Mouse (Mus musculus) intestine, embryonic 15.5 days (tissue): ENCODE results near the gene Stk38. TPM values are rescaled to one million over a fixed set of nuclear protein-coding genes. Genes with fewer than 3 reads are reported as not detected.
A peak's percentile ranks its signal among the peaks of the same experiment; 100 is the strongest.
"Not testable (repeated sequence)": the region's sequence is repeated elsewhere in the genome, so short reads cannot be mapped to it uniquely, and the experiment has no call there.

Source experiments
- ATAC-seq: fragments of 200-750 bp; cut with Nextera tagmentation; 2 replicates; pipeline ENCODE4 v1.8.0; 2017; ENCODE audit warnings: moderate TSS enrichment, moderate library complexity
- H3K27ac ChIP-seq: fragments of 300-500 bp; sonication (generic); 2 replicates; pipeline ENCODE4 v1.5.1; 2015; ENCODE audit warnings: mild to moderate bottlenecking, inconsistent platforms
- H3K27me3 ChIP-seq: fragments of 300-500 bp; sonication (generic); replicated peaks from 2 replicates; pipeline ENCODE4 v1.6.1; 2015; ENCODE audit warnings: inconsistent platforms
- H3K36me3 ChIP-seq: fragments of 300-500 bp; sonication (generic); 2 replicates; pipeline ENCODE4 v1.6.1; 2015; ENCODE audit warnings: inconsistent platforms
- H3K4me1 ChIP-seq: fragments of 300-500 bp; sonication (generic); replicated peaks from 2 replicates; pipeline ENCODE4 v1.6.1; 2015; ENCODE audit warnings: inconsistent platforms
- H3K4me2 ChIP-seq: fragments of 300-500 bp; sonication (generic); replicated peaks from 2 replicates; pipeline ENCODE4 v1.6.1; 2015; ENCODE audit warnings: mild to moderate bottlenecking, inconsistent platforms
- H3K4me3 ChIP-seq: fragments of 300-500 bp; sonication (generic); replicated peaks from 2 replicates; pipeline ENCODE4 v1.5.1; 2015; ENCODE audit warnings: inconsistent platforms
- H3K9ac ChIP-seq: fragments of 300-500 bp; sonication (generic); 2 replicates; pipeline ENCODE4 v1.6.1; 2015; ENCODE audit warnings: inconsistent platforms
- H3K9me3 ChIP-seq: fragments of 300-500 bp; sonication (generic); 2 replicates; pipeline ENCODE4 v1.6.1; 2016; ENCODE audit warnings: inconsistent platforms
- WGBS: fragments of 180-500 bp; shearing (Covaris S2); methylation state at CpG from one replicate; pipeline ENCODE4 v1.1.7; 2015; 5-methylcytosine and 5-hydroxymethylcytosine counted together
- polyA plus RNA-seq: library from polyadenylated mRNA; unstranded; fragments of >200 nt; fragmentation: Nextera tagmentation; extraction: Ambion mirVana; gene quantifications from 2 replicates; pipeline ENCODE4 v1.2.1, GENCODE M21; 2015

Stk38 gene
- polyA plus RNA-seq, 1 experiment from 2014 or later = 90.7 TPM

- Histone ChIP-seq H3K9ac (peak within 1 kb of the TSS; percentile 89), H3K4me2 (peak within 1 kb of the TSS; percentile 84), H3K27me3 (no peaks in the 10 kb centered on the region), H3K27ac (peak within 1 kb of the TSS; percentile 98), H3K4me3 (peak within 1 kb of the TSS; percentile 63), H3K9me3 (no peaks in the 10 kb centered on the region), H3K4me1 (peaks cover 6% of the 10 kb centered on the region; the same call in 1 of the 2 replicates), H3K36me3 (peaks cover 11% of the 10 kb centered on the region)
- ATAC-seq = peak; percentile 99
- WGBS = under 1% methylated on average over 77 of the region's 77 CpGs
Observed at GRCm38 (mm10) chr17:29032274-29033069, 24.7 kb upstream of the Stk38 start, which contains the start of gene Srsf3. Gene Srsf3, plus strand, starts transcription at chr17:29032628.

- peak overlapping the region; percentile 86 for H3K9ac ChIP-seq
- H3K9me3 ChIP-seq = no peaks in the 10 kb centered on the region
- peaks cover 5% of the 10 kb centered on the region for H3K36me3 ChIP-seq
- peak overlapping the region; percentile 84 for H3K4me2 ChIP-seq
- WGBS = under 1% methylated on average over 26 of the region's 26 CpGs
- no peaks in the 10 kb centered on the region for H3K27me3 ChIP-seq
- ATAC-seq = peak; percentile 48
- peaks cover 6% of the 10 kb centered on the region for H3K4me1 ChIP-seq
- peak overlapping the region; percentile 98 for H3K27ac ChIP-seq
- H3K4me3 ChIP-seq = peak overlapping the region; percentile 63
Observed at GRCm38 (mm10) chr17:29031771-29032273, 24.0 kb upstream of the Stk38 start.

- H3K4me1 ChIP-seq, H3K9me3 ChIP-seq, H3K36me3 ChIP-seq, H3K27me3 ChIP-seq, ATAC-seq: not testable (repeated sequence)
- Histone ChIP-seq H3K27ac (peak overlapping the region; percentile 98), H3K4me2 (peak overlapping the region; percentile 84), H3K4me3 (peak overlapping the region; percentile 63), H3K9ac (peak overlapping the region; percentile 86; the same call in 1 of the 2 replicates)
- WGBS = 52% methylated on average over 7 of the region's 7 CpGs
Observed at GRCm38 (mm10) chr17:29031085-29031711, 23.4 kb upstream of the Stk38 start.

GRCm38 (mm10) chr17:29030321-29031034 lies 22.7 kb upstream of the Stk38 start:
- H3K4me1 ChIP-seq = peaks cover 13% of the 10 kb centered on the region
- ATAC-seq = no peak
- H3K9me3 ChIP-seq = no peaks in the 10 kb centered on the region
- H3K9ac ChIP-seq = no peak overlapping the region
- H3K36me3 ChIP-seq = no peaks in the 10 kb centered on the region
- H3K27ac ChIP-seq = no peak overlapping the region
- H3K4me2 ChIP-seq = no peak overlapping the region
- H3K4me3 ChIP-seq = no peak overlapping the region
- 92% methylated on average over 6 of the region's 6 CpGs for WGBS
- H3K27me3 ChIP-seq = no peaks in the 10 kb centered on the region

GRCm38 (mm10) chr17:29026652-29027356 lies 19.0 kb upstream of the Stk38 start:
- Histone ChIP-seq H3K4me1 (peaks cover 22% of the 10 kb centered on the region), H3K4me2 (no peak overlapping the region), H3K9me3 (no peaks in the 10 kb centered on the region), H3K9ac (no peak overlapping the region), H3K27ac (peak overlapping the region; percentile 74), H3K27me3 (no peaks in the 10 kb centered on the region), H3K36me3 (no peaks in the 10 kb centered on the region), H3K4me3 (no peak overlapping the region)
- ATAC-seq = peak; percentile 57
- 47% methylated on average over 5 of the region's 5 CpGs for WGBS

- no peak overlapping the region for H3K9ac ChIP-seq
- no peaks in the 10 kb centered on the region for H3K36me3 ChIP-seq
- H3K4me2 ChIP-seq = peak overlapping the region; percentile 18
- no peaks in the 10 kb centered on the region for H3K9me3 ChIP-seq
- no peak overlapping the region for H3K4me3 ChIP-seq
- 23% methylated on average over 10 of the region's 10 CpGs for WGBS
- ATAC-seq = peak; percentile 66
- no peaks in the 10 kb centered on the region for H3K27me3 ChIP-seq
- peak overlapping the region; percentile 74 for H3K27ac ChIP-seq
- H3K4me1 ChIP-seq = peaks cover 22% of the 10 kb centered on the region
Observed at GRCm38 (mm10) chr17:29024896-29025565, 17.2 kb upstream of the Stk38 start.

GRCm38 (mm10) chr17:29024047-29024892 lies 16.5 kb upstream of the Stk38 start:
- H3K9ac ChIP-seq = no peak overlapping the region

GRCm38 (mm10) chr17:29023346-29023745 lies 15.6 kb upstream of the Stk38 start:
- Histone ChIP-seq H3K36me3 (no peaks in the 10 kb centered on the region), H3K9ac (no peak overlapping the region), H3K27me3 (no peaks in the 10 kb centered on the region), H3K9me3 (no peaks in the 10 kb centered on the region), H3K4me3 (no peak overlapping the region), H3K4me2 (no peak overlapping the region), H3K4me1 (peaks cover 22% of the 10 kb centered on the region), H3K27ac (no peak overlapping the region)
- WGBS = 90% methylated on average over 6 of the region's 6 CpGs
- no peak for ATAC-seq

More at GRCm38 (mm10) chr17:29024047-29024892, 16.5 kb upstream of the Stk38 start:
- ATAC-seq = no peak
- peak overlapping the region; percentile 74 for H3K27ac ChIP-seq
- H3K36me3 ChIP-seq = no peaks in the 10 kb centered on the region
- H3K27me3 ChIP-seq = no peaks in the 10 kb centered on the region
- peak overlapping the region; percentile 18 for H3K4me2 ChIP-seq
- 68% methylated on average over 22 of the region's 22 CpGs for WGBS
- no peak overlapping the region for H3K4me3 ChIP-seq
- H3K4me1 ChIP-seq = peaks cover 22% of the 10 kb centered on the region
- H3K9me3 ChIP-seq = no peaks in the 10 kb centered on the region

GRCm38 (mm10) chr17:29022230-29022819 lies 14.5 kb upstream of the Stk38 start:
- WGBS = 24% methylated on average over 15 of the region's 15 CpGs
- Histone ChIP-seq H3K4me2 (peak overlapping the region; percentile 45; the same call in 1 of the 2 replicates), H3K4me1 (peaks cover 24% of the 10 kb centered on the region), H3K27ac (no peak overlapping the region), H3K4me3 (no peak overlapping the region), H3K9ac (no peak overlapping the region), H3K9me3 (no peaks in the 10 kb centered on the region), H3K36me3 (no peaks in the 10 kb centered on the region), H3K27me3 (no peaks in the 10 kb centered on the region)
- peak; percentile 48; the same call in 1 of the 2 replicates for ATAC-seq

GRCm38 (mm10) chr17:29020444-29020843 lies 12.6 kb upstream of the Stk38 start:
- Histone ChIP-seq H3K27ac (no peak overlapping the region), H3K4me1 (peaks cover 11% of the 10 kb centered on the region; the same call in 1 of the 2 replicates), H3K9ac (no peak overlapping the region), H3K4me2 (no peak overlapping the region), H3K4me3 (no peak overlapping the region), H3K36me3 (no peaks in the 10 kb centered on the region), H3K9me3 (no peaks in the 10 kb centered on the region), H3K27me3 (no peaks in the 10 kb centered on the region)
- ATAC-seq = no peak
